Mouse (Mus musculus) stomach, postnatal 0 days (tissue): ENCODE data around the gene Ints13. TPM values are rescaled to one million over a fixed set of nuclear protein-coding genes. Genes with fewer than 3 reads are reported as not detected.
"Not testable (repeated sequence)": the region's sequence is repeated elsewhere in the genome, so short reads cannot be mapped to it uniquely, and the experiment has no call there.

Experiments
- ATAC-seq: fragments of 200-750 bp; cut with Nextera tagmentation; 2 replicates; pipeline ENCODE4 v1.8.0; 2017; ENCODE audit not compliant: low FRiP score, low TSS enrichment
- DNase-seq: peaks from one replicate; pipeline ENCODE4 v3.0.0-alpha.2; 2016; ENCODE audit warnings: low spot score
- H3K27ac ChIP-seq: fragments of 300-500 bp; sonication (generic); replicated peaks from 2 replicates; pipeline ENCODE4 v1.5.1; 2014; ENCODE audit warnings: mild to moderate bottlenecking, control low read depth
- H3K27me3 ChIP-seq: fragments of 300-500 bp; sonication (generic); 2 replicates; pipeline ENCODE4 v1.6.1; 2014; ENCODE audit warnings: low read length; ENCODE audit not compliant: control insufficient read depth, insufficient read depth
- H3K36me3 ChIP-seq: fragments of 300-500 bp; sonication (generic); 2 replicates; pipeline ENCODE4 v1.6.1; 2014; ENCODE audit warnings: low read length, mixed read lengths; ENCODE audit not compliant: control insufficient read depth, insufficient read depth
- H3K4me1 ChIP-seq: fragments of 300-500 bp; sonication (generic); replicated peaks from 2 replicates; pipeline ENCODE4 v1.6.1; 2014; ENCODE audit warnings: antibody characterized with exemption; ENCODE audit not compliant: control insufficient read depth, insufficient read depth
- H3K4me2 ChIP-seq: fragments of 300-500 bp; sonication (generic); replicated peaks from 2 replicates; pipeline ENCODE4 v1.6.1; 2014; ENCODE audit warnings: low read depth, mild to moderate bottlenecking, control low read depth, moderate library complexity
- H3K4me3 ChIP-seq: fragments of 300-500 bp; sonication (generic); 2 replicates; pipeline ENCODE4 v1.5.1; 2014; ENCODE audit warnings: low read depth, low read length, control low read depth
- H3K9ac ChIP-seq: fragments of 300-500 bp; sonication (generic); 2 replicates; pipeline ENCODE4 v1.6.1; 2014; ENCODE audit warnings: mild to moderate bottlenecking, low read length, control low read depth, mixed read lengths
- H3K9me3 ChIP-seq: fragments of 300-500 bp; sonication (generic); 2 replicates; pipeline ENCODE4 v1.6.1; 2016; ENCODE audit warnings: low read length; ENCODE audit not compliant: control insufficient read depth
- CTCF ChIP-seq: IDR thresholded peaks from 2 replicates; pipeline ENCODE4 v1.5.1; 2016; ENCODE audit warnings: antibody characterized with exemption, low read depth, mild to moderate bottlenecking, moderate library complexity
- EP300 ChIP-seq: optimal IDR thresholded peaks from 2 replicates; pipeline ENCODE3; 2016; ENCODE audit warnings: antibody characterized with exemption
- WGBS: fragments of 180-500 bp; shearing (Covaris S2); extraction: QIAGEN DNeasy Blood & Tissue Kit; methylation state at CpG from one replicate; pipeline ENCODE4 v1.1.7; 2014; 5-methylcytosine and 5-hydroxymethylcytosine counted together
- polyA plus RNA-seq: library from polyadenylated mRNA; unstranded; fragments of >200 nt; fragmentation: Nextera tagmentation; extraction: Ambion mirVana; gene quantifications from 2 replicates; pipeline ENCODE4 v1.2.1, GENCODE M21; 2015

Ints13 gene
- polyA plus RNA-seq, 1 experiment from 2014 or later = 25.8 TPM

- TF ChIP-seq EP300 = no peak
- ATAC-seq = no peak
- H3K9me3 ChIP-seq = no peaks in the 10 kb centered on the region
- H3K9ac ChIP-seq = no peak overlapping the region
- no peak overlapping the region for H3K4me2 ChIP-seq
- no peak for DNase-seq
- no peaks in the 10 kb centered on the region for H3K36me3 ChIP-seq
- no peak overlapping the region for H3K27ac ChIP-seq
- WGBS = 17% methylated on average over 2 of the region's 2 CpGs
- H3K4me1 ChIP-seq = no peaks in the 10 kb centered on the region
- no peak overlapping the region for H3K4me3 ChIP-seq
- no peaks in the 10 kb centered on the region for H3K27me3 ChIP-seq
Observed at GRCm38 (mm10) chr6:146580381-146580926, 2.8 kb upstream of the Ints13 start.

GRCm38 (mm10) chr6:146578586-146578985 lies 951 bp upstream of the Ints13 start:
- Histone ChIP-seq H3K27ac (peak overlapping the region; percentile 99), H3K4me3 (peak overlapping the region; percentile 94)
- DNase-seq = peak; percentile 19

DNA sequence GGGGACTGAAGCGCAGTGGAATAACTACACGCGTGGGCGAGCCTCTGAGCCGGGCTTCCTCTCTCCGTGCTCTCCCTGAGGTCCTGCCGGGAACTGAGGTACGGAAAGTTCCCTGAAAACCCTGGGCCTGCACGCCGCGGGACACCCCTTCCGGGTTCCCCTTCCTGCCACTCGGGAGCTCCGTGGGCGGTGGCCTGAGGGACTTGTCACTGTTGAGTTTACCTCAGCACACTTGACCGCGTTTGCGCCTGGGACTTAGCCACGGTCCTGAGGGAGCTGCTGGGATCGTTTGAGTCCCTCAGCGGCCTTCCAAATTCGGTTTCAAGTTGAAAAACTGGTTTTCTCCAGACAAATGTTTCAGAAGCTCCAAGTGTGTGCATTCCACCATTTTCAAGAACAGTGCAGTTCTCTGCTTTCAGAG lies 486 bp upstream of the Ints13 start:
- Histone ChIP-seq H3K4me2 (peak overlapping the region; percentile 86), H3K27ac (peak overlapping the region; percentile 99), H3K9ac (peak overlapping the region; percentile 97), H3K4me1 (no peaks in the 10 kb centered on the region), H3K4me3 (peak overlapping the region; percentile 94), H3K36me3 (no peaks in the 10 kb centered on the region), H3K27me3 (no peaks in the 10 kb centered on the region), H3K9me3 (no peaks in the 10 kb centered on the region)
- peak; percentile 83 for DNase-seq
- ATAC-seq = peak; percentile 75
- WGBS = under 1% methylated on average over 22 of the region's 22 CpGs
- TF ChIP-seq CTCF (no peak), EP300 (no peak)

More at GRCm38 (mm10) chr6:146578586-146578985, 951 bp upstream of the Ints13 start:
- peak overlapping the region; percentile 86 for H3K4me2 ChIP-seq
- WGBS = 5% methylated on average over 7 of the region's 7 CpGs
- H3K36me3 ChIP-seq = no peaks in the 10 kb centered on the region
- no peak for TF ChIP-seq CTCF
- TF ChIP-seq EP300 = no peak
- H3K9ac ChIP-seq = peak overlapping the region; percentile 97
- ATAC-seq = no peak
- H3K4me1 ChIP-seq = no peaks in the 10 kb centered on the region
- H3K9me3 ChIP-seq = no peaks in the 10 kb centered on the region
- no peaks in the 10 kb centered on the region for H3K27me3 ChIP-seq

GRCm38 (mm10) chr6:146576903-146577302 lies 732 bp downstream of the Ints13 start, which contains the start of gene Fgfr1op2:
TSS of gene Fgfr1op2 (plus strand) at chr6:146577203.
- H3K36me3 ChIP-seq = no peaks in the 10 kb centered on the region
- H3K4me1 ChIP-seq = no peaks in the 10 kb centered on the region
- no peaks in the 10 kb centered on the region for H3K27me3 ChIP-seq
- H3K4me3 ChIP-seq = peak within 1 kb of the TSS; percentile 94
- under 1% methylated on average over 13 of the region's 13 CpGs for WGBS
- peak within 1 kb of the TSS; percentile 99 for H3K27ac ChIP-seq
- ATAC-seq (no peak), DNase-seq (no peak)
- peak within 1 kb of the TSS; percentile 97 for H3K9ac ChIP-seq
- no peaks in the 10 kb centered on the region for H3K9me3 ChIP-seq
- H3K4me2 ChIP-seq = peak within 1 kb of the TSS; percentile 86
- TF ChIP-seq CTCF = no peak
- no peak for TF ChIP-seq EP300

DNA sequence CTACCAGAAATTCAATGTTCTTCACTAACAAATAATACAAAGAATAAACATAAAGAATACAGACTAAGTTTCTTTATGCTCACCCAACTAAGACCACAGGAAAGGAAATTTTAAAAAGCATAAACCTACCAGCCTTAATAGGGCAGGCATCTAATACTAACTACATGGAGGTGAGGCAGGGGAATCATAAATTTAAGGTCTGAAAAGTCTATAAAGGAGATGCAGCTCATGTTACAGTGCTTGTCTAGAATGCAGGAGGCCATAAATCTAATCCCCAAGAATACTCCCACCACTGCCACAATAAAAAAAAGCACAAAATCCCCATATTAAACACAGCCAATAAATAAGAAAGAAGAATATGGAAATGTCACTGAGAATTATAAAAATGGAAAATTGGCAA lies 5.6 kb downstream of the Ints13 start:
- H3K4me3 ChIP-seq = no peak overlapping the region
- DNase-seq (no peak), ATAC-seq (no peak)
- no peaks in the 10 kb centered on the region for H3K36me3 ChIP-seq
- no peaks in the 10 kb centered on the region for H3K27me3 ChIP-seq
- H3K9me3 ChIP-seq = no peaks in the 10 kb centered on the region
- no peak overlapping the region for H3K27ac ChIP-seq
- no peaks in the 10 kb centered on the region for H3K4me1 ChIP-seq
- no peak overlapping the region for H3K4me2 ChIP-seq
- no peak overlapping the region for H3K9ac ChIP-seq
- TF ChIP-seq CTCF (no peak), EP300 (no peak)

- 91% methylated on average over 1 of the region's 1 CpGs for WGBS
- H3K4me2 ChIP-seq, H3K9me3 ChIP-seq, H3K9ac ChIP-seq, ATAC-seq, H3K4me3 ChIP-seq, H3K4me1 ChIP-seq, H3K27ac ChIP-seq, H3K27me3 ChIP-seq, DNase-seq: not testable (repeated sequence)
- H3K36me3 ChIP-seq = peaks cover 19% of the 10 kb centered on the region
Observed at GRCm38 (mm10) chr6:146562461-146562860, 15.2 kb downstream of the Ints13 start.
